In genomic region chr5:8055721-8056129, GRCm38 (mm10) we compare ENCODE assay signal across 8 mouse cellular contexts. TPM values are rescaled to one million over a fixed set of nuclear protein-coding genes. Genes with fewer than 3 reads are reported as not detected.
A peak's percentile ranks its signal among the peaks of the same experiment; 100 is the strongest.
DNase-seq lines count a peak whose midpoint lies in the region; ATAC-seq and TF ChIP-seq lines count a peak whose summit lies in the region.

No protein-coding gene starts in this region.

- H3K27ac ChIP-seq in kidney, embryonic 16.5 days (ENCODE audit: low read length) = peak overlapping the region; percentile 96
- peak overlapping the region; percentile 95 for H3K27ac ChIP-seq in heart, embryonic 13.5 days (replicated peaks)
- peak overlapping the region; percentile 80 for H3K27ac ChIP-seq in liver, embryonic 14.5 days
- peak overlapping the region; percentile 93; the same call in 1 of the 2 replicates for H3K27ac ChIP-seq in olfactory bulb, adult 2 months (ENCODE audit: insufficient read depth, low read depth, low read length)

- TF ChIP-seq CTCF in liver, embryonic 14.5 days (IDR thresholded peaks at IDR 0.05; ENCODE audit: low read depth) = no peak
- no peak for TF ChIP-seq CTCF in olfactory bulb, adult 2 months (IDR thresholded peaks at IDR 0.05; ENCODE audit: insufficient read depth, low read depth, low read length)

- ATAC-seq in kidney, embryonic 16.5 days (ENCODE audit: low FRiP score, low TSS enrichment) = no peak
- ATAC-seq in heart, embryonic 13.5 days (ENCODE audit: extremely low read depth, insufficient number of reproducible peaks, low FRiP score, low TSS enrichment) = no peak
- peak; percentile 34; the same call in 1 of the 2 replicates for ATAC-seq in liver, embryonic 14.5 days (ENCODE audit: insufficient read depth)

- peaks cover 18% of the 10 kb centered on the region for H3K4me1 ChIP-seq in kidney, embryonic 16.5 days (ENCODE audit: insufficient read depth, low read length)
- H3K4me1 ChIP-seq in heart, embryonic 13.5 days = peaks cover 36% of the 10 kb centered on the region
- H3K4me1 ChIP-seq in liver, embryonic 14.5 days (replicated peaks; ENCODE audit: control insufficient read depth in 2 of 2, insufficient read depth in 2 of 2, low read length in 1 of 2) = peaks cover 8 to 19% of the 10 kb centered on the region in 2 experiments
- peaks cover 2% of the 10 kb centered on the region; the same call in 1 of the 2 replicates for H3K4me1 ChIP-seq in olfactory bulb, adult 2 months (ENCODE audit: control insufficient read depth, insufficient read depth, low read length)

- TF ChIP-seq POLR2A in olfactory bulb, adult 2 months (IDR thresholded peaks at IDR 0.05; ENCODE audit: insufficient read depth, low read depth, low read length) = no peak

- no peak for DNase-seq in kidney, adult 11 months
- DNase-seq in T-cell, adult 2 months (ENCODE audit: low spot score) = peak; percentile 30
- DNase-seq in liver, embryonic 14.5 days (ENCODE audit: low read depth in 3 of 3, low spot score in 3 of 3) = peak in 1 of 3 experiments; percentile 1
- DNase-seq in gastrocnemius, postnatal 25 days = no peak
- no peak for DNase-seq in retina, postnatal 1 day

- H3K9me3 ChIP-seq in kidney, embryonic 16.5 days (ENCODE audit: low read length) = no peaks in the 10 kb centered on the region
- no peaks in the 10 kb centered on the region for H3K9me3 ChIP-seq in heart, embryonic 13.5 days
- no peaks in the 10 kb centered on the region for H3K9me3 ChIP-seq in liver, embryonic 14.5 days (ENCODE audit: control insufficient read depth, low read length)

- peak overlapping the region; percentile 82 for H3K4me3 ChIP-seq in kidney, embryonic 16.5 days (ENCODE audit: low read length)
- H3K4me3 ChIP-seq in heart, embryonic 13.5 days = peak overlapping the region; percentile 78
- H3K4me3 ChIP-seq in liver, embryonic 14.5 days (ENCODE audit: insufficient read depth in 1 of 2, low read depth in 2 of 2, low read length in 2 of 2) = peak overlapping the region; percentile 77 to 96
- H3K4me3 ChIP-seq in olfactory bulb, adult 2 months (ENCODE audit: insufficient read depth, low read depth, low read length) = peak overlapping the region; percentile 76

- peak overlapping the region; percentile 60 for H3K4me2 ChIP-seq in kidney, embryonic 16.5 days (replicated peaks; ENCODE audit: low read depth, low read length)
- peak overlapping the region; percentile 83 for H3K4me2 ChIP-seq in heart, embryonic 13.5 days
- peak overlapping the region; percentile 86 for H3K4me2 ChIP-seq in liver, embryonic 14.5 days (ENCODE audit: low read depth)

- no peak for TF ChIP-seq EP300 in liver, embryonic 14.5 days (IDR thresholded peaks at IDR 0.05; ENCODE audit: low read depth)

- H3K9ac ChIP-seq in kidney, embryonic 16.5 days (replicated peaks; ENCODE audit: low read length) = peak overlapping the region; percentile 94
- peak overlapping the region; percentile 95 for H3K9ac ChIP-seq in heart, embryonic 13.5 days
- H3K9ac ChIP-seq in liver, embryonic 14.5 days (replicated peaks) = peak overlapping the region; percentile 99

- H3K27me3 ChIP-seq in kidney, embryonic 16.5 days (ENCODE audit: insufficient read depth, low read length) = no peaks in the 10 kb centered on the region
- H3K27me3 ChIP-seq in heart, embryonic 13.5 days (replicated peaks) = no peaks in the 10 kb centered on the region
- no peaks in the 10 kb centered on the region for H3K27me3 ChIP-seq in liver, embryonic 14.5 days (ENCODE audit: control insufficient read depth, insufficient read depth, low read length)

- 31% methylated on average over 8 of the region's 8 CpGs for WGBS in kidney, embryonic 16.5 days
- WGBS in heart, embryonic 13.5 days = 34% methylated on average over 8 of the region's 8 CpGs
- 29% methylated on average over 8 of the region's 8 CpGs for WGBS in liver, embryonic 14.5 days (ENCODE audit: insufficient replicate concordance)
- 3% methylated on average over 8 of the region's 8 CpGs for WGBS in olfactory bulb, adult 2 months

- H3K36me3 ChIP-seq in kidney, embryonic 16.5 days (ENCODE audit: insufficient read depth, low read length) = peaks cover 22% of the 10 kb centered on the region
- peaks cover 26% of the 10 kb centered on the region for H3K36me3 ChIP-seq in heart, embryonic 13.5 days
- peaks cover 7% of the 10 kb centered on the region for H3K36me3 ChIP-seq in liver, embryonic 14.5 days (replicated peaks; ENCODE audit: control insufficient read depth, insufficient read depth, low read depth)

RNA-seq across cellular contexts. Expression of gene Sri, which starts 9.8 kb away (rescaled TPM):
- polyA plus RNA-seq in kidney, embryonic 16.5 days (2015; fragmentation: Nextera tagmentation; extraction: Ambion mirVana) = 351 and 360 TPM in 2 replicates
- polyA plus RNA-seq in heart, embryonic 13.5 days (2015; fragmentation: Nextera tagmentation; extraction: Ambion mirVana) = 212 and 245 TPM in 2 replicates
- polyA plus RNA-seq in liver, embryonic 14.5 days (2012; rRNA removed) = 94.4 and 103 TPM in 2 replicates
- 222 and 228 TPM in 2 replicates for polyA plus RNA-seq in liver, embryonic 14.5 days (2014; fragmentation: Nextera tagmentation; extraction: Ambion mirVana)
- 205 TPM in 1 of 2 replicates, not detected in the other for polyA plus RNA-seq in olfactory bulb, adult 2 months (2012; ENCODE audit: insufficient read depth, insufficient read length, low replicate concordance, missing spikeins)
- 10 to 100 TPM; 21.6 to 26.6 TPM for total RNA-seq in gastrocnemius, postnatal 25 days (2021)
